Mouse (Mus musculus): Measurements from ENCODE around the gene Chmp5. TPM values are rescaled to one million over a fixed set of nuclear protein-coding genes. Genes with fewer than 3 reads are reported as not detected.

The Chmp5 gene
- total RNA-seq, 2 experiments from 2014 or later = 71.9 to 75.3 TPM

- DNase-seq (ENCODE audit: low spot score in 2 of 2) = no peak
Measured at GRCm38 (mm10) chr4:41013351-41013750, 65.1 kb downstream of the Chmp5 start.

Small RNA genes within 50 kb of the gene (microRNA-seq; reads per million reads assigned to microRNA genes)
- 1.1 to 2.5 reads per million in 2 experiments for gene Mir3094

Other genes starting within 250 kb of the Chmp5 start
- 10 to 100 TPM; 31.2 to 31.7 TPM for gene Aptx, start 245.2 kb upstream of the Chmp5 start, total RNA-seq (2021)
- 100 to 1,000 TPM; 374 to 409 TPM for gene Dnaja1, start 226.3 kb upstream of the Chmp5 start, total RNA-seq (2021)
- 10 to 100 TPM; 42.8 to 47.7 TPM for gene Smu1, start 190.5 kb upstream of the Chmp5 start, total RNA-seq (2021)
- 1 to 10 TPM; 6.5 to 7.0 TPM for gene B4galt1, start 94.4 kb upstream of the Chmp5 start, total RNA-seq (2021)
- gene Spink4, start 28.4 kb upstream of the Chmp5 start, total RNA-seq (2021) = not detected
- gene Bag1, start 113 bp upstream of the Chmp5 start, total RNA-seq (2021) = 100 to 1,000 TPM; 163 to 170 TPM
- 10 to 100 TPM; 61.5 to 64.2 TPM for gene Nfx1, start 22.5 kb downstream of the Chmp5 start, total RNA-seq (2021)
- gene Aqp7, start 99.7 kb downstream of the Chmp5 start, total RNA-seq (2021) = under 1 TPM in 1 of 2 experiments, not detected in 1; 0.20 TPM
- under 1 TPM in 1 of 2 experiments, not detected in 1; 0.67 TPM for gene Aqp3, start 149.8 kb downstream of the Chmp5 start, total RNA-seq (2021)
- 10 to 100 TPM; 86.2 to 87.7 TPM for gene Nol6, start 176.0 kb downstream of the Chmp5 start, total RNA-seq (2021)
- 10 to 100 TPM; 84.2 to 84.4 TPM for gene Ube2r2, start 187.3 kb downstream of the Chmp5 start, total RNA-seq (2021)

Measured in layer of hippocampus, postnatal 10 days (tissue).